Mouse (Mus musculus) myocyte (in vitro differentiated cells): ENCODE data around the gene Cacna1e.

Experiments
- MAX ChIP-seq: IDR thresholded peaks from one replicate; pipeline ENCODE4 v1.6.1; 2011; ENCODE audit warnings: low read depth, mild to moderate bottlenecking, control low read depth
- MYOD1 ChIP-seq, 3 experiments: IDR thresholded peaks; one replicate each; pipeline ENCODE4 v1.6.1; 2011; ENCODE audit warnings: control low read depth in 2 of 3, low read depth in 2 of 3, mild to moderate bottlenecking in 2 of 3, moderate library complexity in 1 of 3; ENCODE audit not compliant: insufficient read length in 2 of 3, control insufficient read depth in 1 of 3
- POLR2A ChIP-seq: IDR thresholded peaks from one replicate; pipeline ENCODE4 v1.6.1; 2011; ENCODE audit warnings: low read depth, mild to moderate bottlenecking, control low read depth, moderate library complexity; ENCODE audit not compliant: insufficient read length
- POLR2AphosphoS2 ChIP-seq: IDR thresholded peaks from one replicate; pipeline ENCODE4 v1.6.1; 2011; ENCODE audit warnings: low read depth, control low read depth; ENCODE audit not compliant: insufficient read length
- TCF12 ChIP-seq: IDR thresholded peaks from one replicate; pipeline ENCODE4 v1.6.1; 2011; ENCODE audit warnings: mild to moderate bottlenecking, control low read depth; ENCODE audit not compliant: poor library complexity, insufficient read depth, severe bottlenecking

DNA sequence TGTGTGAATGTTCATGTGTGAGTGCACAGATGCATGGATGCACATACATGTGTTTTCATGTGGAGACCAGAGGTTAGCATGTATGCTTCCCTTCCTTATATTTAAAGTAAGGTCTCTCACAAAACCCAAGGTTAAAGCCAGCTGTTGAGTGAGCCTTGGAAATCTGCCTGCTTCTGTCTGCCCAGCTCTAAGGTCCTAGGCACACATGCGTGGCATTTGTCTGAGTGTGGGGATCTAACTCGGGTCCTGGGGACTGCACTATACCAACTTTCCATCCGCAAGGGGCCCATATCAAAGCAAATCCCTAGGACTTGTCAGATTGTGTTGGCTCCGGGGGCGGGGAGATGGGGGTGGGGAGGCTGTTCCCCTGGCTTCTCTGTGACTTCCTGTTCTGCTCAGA is 96.9 kb downstream of the Cacna1e start:
- TF ChIP-seq MYOD1 (IDR thresholded peaks at IDR 0.05; ENCODE audit: control insufficient read depth in 1 of 3, insufficient read length in 2 of 3, low read depth in 2 of 3) (no peak), MAX (no peak), POLR2A (no peak), POLR2AphosphoS2 (no peak), TCF12 (no peak)
